Mouse (Mus musculus) G1E (cell line): Measurements from ENCODE around the gene Mapk1. TPM values are rescaled to one million over a fixed set of nuclear protein-coding genes. Genes with fewer than 3 reads are reported as not detected.

ENCODE experiments used
- ATAC-seq: 2 replicates; pipeline ENCODE4 v1.8.0; 2016; ENCODE audit warnings: mild to moderate bottlenecking; ENCODE audit not compliant: insufficient number of reproducible peaks, poor library complexity, low FRiP score, severe bottlenecking; ENCODE audit errors: extremely low read depth
- DNase-seq: peaks from one replicate; pipeline ENCODE4 v3.0.0; 2012; ENCODE audit warnings: low spot score
- H3K27me3 ChIP-seq: 2 replicates; pipeline ENCODE4 v1.6.1; 2012; ENCODE audit warnings: mild to moderate bottlenecking, low read length, inconsistent platforms; ENCODE audit not compliant: insufficient read depth
- H3K36me3 ChIP-seq: replicated peaks from 2 replicates; pipeline ENCODE3; 2012; ENCODE audit warnings: mild to moderate bottlenecking, inconsistent platforms
- H3K4me1 ChIP-seq: 2 replicates; pipeline ENCODE4 v1.6.1; 2012; ENCODE audit warnings: low read depth, low read length, inconsistent platforms, mixed read lengths; ENCODE audit not compliant: insufficient read depth
- H3K4me3 ChIP-seq: 2 replicates; pipeline ENCODE4 v1.5.1; 2012; ENCODE audit warnings: low read depth, mild to moderate bottlenecking, inconsistent platforms, low read length, moderate library complexity, mixed read lengths
- H3K9me3 ChIP-seq: replicated peaks from 2 replicates; pipeline ENCODE4 v1.6.1; 2012; ENCODE audit warnings: inconsistent platforms
- CTCF ChIP-seq: IDR thresholded peaks from 2 replicates; pipeline ENCODE4 v1.5.1; 2012; ENCODE audit warnings: low read depth, low read length, inconsistent platforms, mixed read lengths
- GATA1 ChIP-seq: IDR thresholded peaks from 2 replicates; pipeline ENCODE4 v1.6.1; 2012; ENCODE audit warnings: borderline replicate concordance, low read length, inconsistent platforms, mixed read lengths
- GATA2 ChIP-seq: IDR thresholded peaks from 2 replicates; pipeline ENCODE4 v1.6.1; 2012; ENCODE audit warnings: low read depth, low read length, inconsistent platforms, borderline replicate concordance
- POLR2AphosphoS5 ChIP-seq: IDR thresholded peaks from 2 replicates; pipeline ENCODE4 v1.6.1; 2012; ENCODE audit warnings: low read depth, low read length, inconsistent platforms; ENCODE audit not compliant: insufficient replicate concordance
- TAL1 ChIP-seq: conservative IDR thresholded peaks from 2 replicates; pipeline ENCODE4 v1.6.1; 2012; ENCODE audit warnings: low read depth, low read length, inconsistent platforms, mixed read lengths
- polyA plus RNA-seq: library from polyadenylated mRNA; stranded (reverse); fragments of >175 nt; gene quantifications from 2 replicates; pipeline ENCODE4 v1.2.3, GENCODE M21; 2012
- total RNA-seq, 2 experiments: library from RNA; stranded (forward) in 1 of 2; stranded (reverse) in 1 of 2; fragments of 200-1000 nt in 1 of 2; fragments of >200 nt in 1 of 2; fragmentation: Nextera tagmentation in 1 of 2; gene quantifications; 2 replicates each; pipeline ENCODE4 v1.2.3; 2014 to 2017

Mapk1 gene
- 248 and 276 TPM in 2 replicates for total RNA-seq (2014; fragmentation: Nextera tagmentation)
- total RNA-seq (2017): 173 and 180 TPM in 2 replicates
- 54.2 and 72.7 TPM in 2 replicates for polyA plus RNA-seq

DNA sequence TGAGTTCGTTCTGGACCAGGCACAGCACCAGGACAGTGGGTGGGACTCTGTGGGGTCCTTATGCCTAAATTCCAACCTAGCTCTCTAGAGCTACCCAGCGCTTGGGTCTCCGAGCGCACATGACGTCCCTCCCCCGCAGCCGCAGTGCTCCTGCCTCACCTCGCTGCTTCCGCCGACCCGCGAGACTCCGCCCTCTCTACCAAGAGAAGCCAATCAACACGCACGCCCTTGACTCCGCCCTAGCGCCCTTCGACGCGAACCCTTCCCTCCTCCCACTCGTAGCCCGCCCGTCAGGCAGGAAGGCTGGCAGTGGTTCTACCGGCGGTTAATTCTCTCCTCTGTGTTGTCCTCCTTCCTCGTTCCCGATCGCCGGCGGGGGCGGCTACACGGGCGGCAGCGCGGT, at the start of gene Mapk1:
TSS of gene Mapk1 (plus strand) at position 252 of the 403 bp plus-strand sequence.
- DNase-seq (peak; percentile 98), ATAC-seq (peak; percentile 99)
- peaks cover 10% of the 10 kb centered on the region for H3K27me3 ChIP-seq
- H3K9me3 ChIP-seq: no peaks in the 10 kb centered on the region
- TF ChIP-seq POLR2AphosphoS5 (no peak), GATA1 (no peak), GATA2 (no peak)
- H3K4me3 ChIP-seq: peak within 1 kb of the TSS; percentile 96
- peaks cover 35% of the 10 kb centered on the region for H3K4me1 ChIP-seq
- peaks cover 20% of the 10 kb centered on the region for H3K36me3 ChIP-seq

DNA sequence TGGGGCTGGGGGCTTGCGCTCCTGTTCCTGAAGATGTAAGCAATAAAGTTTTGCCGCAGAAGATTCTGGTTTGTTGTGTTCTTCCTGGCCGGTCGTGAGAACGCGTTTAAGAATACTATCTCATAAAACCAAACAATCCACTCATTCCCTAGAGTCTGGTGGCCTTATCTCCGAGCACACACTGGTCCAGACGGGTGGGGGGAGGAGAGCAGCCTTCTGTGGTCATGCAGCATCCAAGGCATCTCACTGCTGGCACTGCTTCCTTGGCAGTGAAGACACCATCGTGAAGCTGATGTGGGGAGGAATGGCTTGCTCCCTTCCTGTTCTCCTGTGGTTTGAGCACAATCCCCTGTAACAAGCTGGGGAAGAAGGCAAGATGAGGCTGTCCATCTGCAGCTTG, 43.6 kb upstream of the Mapk1 start:
- ATAC-seq (no peak), DNase-seq (no peak)
- Histone ChIP-seq H3K4me3 (no peak overlapping the region), H3K27me3 (no peaks in the 10 kb centered on the region; the same call in 1 of the 2 replicates), H3K4me1 (no peaks in the 10 kb centered on the region), H3K36me3 (no peaks in the 10 kb centered on the region), H3K9me3 (peaks cover 4% of the 10 kb centered on the region)
- TF ChIP-seq TAL1 (no peak), GATA1 (no peak), CTCF (no peak), GATA2 (no peak), POLR2AphosphoS5 (no peak)

DNA sequence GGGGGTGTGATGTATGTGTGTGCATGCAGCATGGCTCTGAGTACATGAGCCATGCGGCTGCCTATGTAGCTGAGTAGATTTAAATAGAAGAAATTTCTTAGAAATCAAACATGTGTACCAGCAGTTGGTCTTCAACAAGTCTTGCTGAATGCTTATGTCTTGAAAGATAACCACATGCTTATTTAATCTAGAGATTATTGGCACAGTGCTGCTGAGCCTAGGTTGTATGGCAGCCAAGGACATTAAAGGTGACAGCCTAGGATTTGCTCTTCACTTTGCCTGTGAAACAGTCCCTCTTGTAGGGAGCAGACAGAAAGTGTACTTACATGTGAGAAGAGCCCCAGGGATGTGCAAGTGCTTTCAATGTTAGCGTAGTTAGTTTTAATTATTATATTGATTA, 42.1 kb upstream of the Mapk1 start:
- Histone ChIP-seq H3K9me3 (peaks cover 4% of the 10 kb centered on the region), H3K4me1 (no peaks in the 10 kb centered on the region), H3K4me3 (no peak overlapping the region), H3K27me3 (peaks cover 4% of the 10 kb centered on the region; the same call in 1 of the 2 replicates), H3K36me3 (no peaks in the 10 kb centered on the region)
- TF ChIP-seq POLR2AphosphoS5 (no peak), TAL1 (no peak), CTCF (no peak), GATA1 (no peak), GATA2 (no peak)
- no peak for ATAC-seq
- DNase-seq: no peak

DNA sequence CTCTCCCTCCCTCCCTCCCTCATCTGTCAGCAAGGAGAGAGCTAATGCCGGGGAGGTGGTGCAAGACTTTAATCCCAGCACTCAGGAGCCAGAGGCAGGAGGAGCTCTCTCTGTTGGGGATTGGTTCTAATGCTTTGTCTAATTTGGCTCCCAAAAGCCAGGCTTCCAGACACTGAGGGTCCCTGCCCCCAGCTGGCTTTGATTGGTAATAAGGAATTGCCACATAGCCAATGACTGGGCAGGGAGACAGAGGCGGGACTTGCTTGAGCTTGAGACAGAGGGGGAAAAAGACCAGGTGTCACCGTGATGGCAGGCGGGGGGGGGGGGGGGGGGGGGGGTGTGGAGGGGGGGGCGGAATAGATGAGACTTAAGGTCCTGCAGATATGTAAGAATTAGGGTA, 24.6 kb upstream of the Mapk1 start:
- Histone ChIP-seq H3K36me3 (no peaks in the 10 kb centered on the region), H3K4me1 (no peaks in the 10 kb centered on the region), H3K4me3 (no peak overlapping the region), H3K27me3 (peaks cover 19% of the 10 kb centered on the region), H3K9me3 (no peaks in the 10 kb centered on the region)
- DNase-seq (no peak), ATAC-seq (no peak)
- TF ChIP-seq GATA2 (no peak), TAL1 (no peak), CTCF (no peak), GATA1 (no peak), POLR2AphosphoS5 (no peak)

DNA sequence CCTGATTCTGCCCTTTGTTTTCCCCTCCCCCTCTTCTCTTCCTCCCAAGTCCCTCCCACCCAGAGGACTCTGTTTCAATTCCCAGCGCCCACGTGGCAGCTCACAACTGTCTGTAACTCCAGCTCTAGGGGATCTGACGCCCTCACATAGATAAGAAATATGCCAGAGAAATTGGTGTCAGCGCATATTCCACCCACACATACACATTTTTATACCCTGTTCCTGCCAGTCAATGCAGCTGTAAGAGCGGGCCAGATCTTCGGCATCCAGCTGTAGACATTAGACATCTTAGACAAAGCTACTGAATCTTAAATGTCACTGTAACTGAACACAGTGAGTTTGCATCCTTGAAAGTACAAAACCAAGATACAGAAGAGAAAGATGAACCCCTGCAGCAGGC, 23.3 kb upstream of the Mapk1 start:
- Histone ChIP-seq H3K4me1 (peaks cover 5% of the 10 kb centered on the region), H3K27me3 (peaks cover 19% of the 10 kb centered on the region), H3K36me3 (no peaks in the 10 kb centered on the region), H3K4me3 (no peak overlapping the region), H3K9me3 (no peaks in the 10 kb centered on the region)
- TF ChIP-seq GATA2 (no peak), CTCF (no peak), POLR2AphosphoS5 (no peak), GATA1 (no peak), TAL1 (no peak)
- DNase-seq: no peak
- ATAC-seq: no peak

DNA sequence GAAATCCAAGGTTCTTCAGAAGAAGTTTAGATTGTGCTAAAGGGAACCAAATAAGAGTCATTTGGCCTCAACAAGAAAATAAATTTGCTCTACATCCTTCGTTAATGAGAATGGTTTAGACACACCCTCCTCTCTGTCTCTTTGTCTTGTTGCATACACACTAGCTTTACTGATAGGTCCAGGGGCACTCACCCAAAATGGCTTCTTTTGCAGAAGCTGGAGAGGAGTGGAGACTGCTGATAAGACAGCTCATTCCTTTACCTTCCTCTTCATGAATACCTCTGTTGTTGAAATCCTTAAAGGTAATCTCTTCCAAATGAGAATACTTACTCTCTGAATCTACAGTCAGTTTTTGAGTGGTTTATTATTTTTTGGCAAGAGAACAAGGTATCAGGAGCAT, 18.0 kb upstream of the Mapk1 start:
- DNase-seq (no peak), ATAC-seq (no peak; the same call in 1 of the 2 replicates)
- Histone ChIP-seq H3K27me3 (peaks cover 5% of the 10 kb centered on the region; the same call in 1 of the 2 replicates), H3K9me3 (no peaks in the 10 kb centered on the region), H3K4me1 (peaks cover 20% of the 10 kb centered on the region), H3K4me3 (no peak overlapping the region), H3K36me3 (no peaks in the 10 kb centered on the region)
- TF ChIP-seq CTCF (no peak), GATA1 (no peak), GATA2 (no peak), POLR2AphosphoS5 (no peak), TAL1 (no peak)

DNA sequence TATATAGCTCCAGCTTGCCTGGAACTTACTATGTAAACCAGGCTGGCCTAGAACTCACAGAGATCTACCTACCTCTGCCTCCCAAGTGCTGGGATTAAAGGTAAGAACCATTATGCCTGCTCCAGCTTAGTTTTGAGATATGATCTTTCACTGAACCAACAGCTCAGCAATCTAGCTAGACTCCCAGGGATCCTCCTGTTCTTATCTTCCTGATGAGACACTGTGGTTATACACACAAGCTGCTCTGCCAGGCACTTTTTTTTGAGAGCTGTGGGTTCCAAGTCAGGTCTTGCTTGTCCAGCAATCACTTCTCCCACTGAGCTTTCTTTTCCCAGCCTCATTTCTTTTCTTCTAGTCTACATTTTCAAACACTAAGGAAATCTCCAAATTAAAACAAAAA, 16.9 kb upstream of the Mapk1 start:
- no peak overlapping the region for H3K4me3 ChIP-seq
- ATAC-seq: no peak
- no peaks in the 10 kb centered on the region for H3K36me3 ChIP-seq
- no peak for DNase-seq
- H3K27me3 ChIP-seq: peaks cover 2% of the 10 kb centered on the region; the same call in 1 of the 2 replicates
- TF ChIP-seq CTCF (no peak), TAL1 (no peak), GATA1 (no peak)
- H3K9me3 ChIP-seq: no peaks in the 10 kb centered on the region
- peaks cover 20% of the 10 kb centered on the region for H3K4me1 ChIP-seq
